Mouse (Mus musculus) E14TG2a.4 (cell line): ENCODE measurements at regions not wholly inside any gene's neighbourhood (a gene's known extent, or its start where the extent isn't known, plus 50 kb on each side); places are given as distances from the start of the nearest gene placed in this dataset.

ENCODE experiments used
- H3K27me3 ChIP-seq: 2 replicates; pipeline ENCODE4 v1.6.1; 2014; ENCODE audit warnings: low read length, control low read depth; ENCODE audit not compliant: insufficient read depth
- H3K36me3 ChIP-seq: 2 replicates; pipeline ENCODE4 v1.6.1; 2014; ENCODE audit warnings: low read length, control low read depth; ENCODE audit not compliant: insufficient read depth
- H3K4me1 ChIP-seq: replicated peaks from 2 replicates; pipeline ENCODE4 v1.6.1; 2014; ENCODE audit warnings: low read depth, low read length, control low read depth
- H3K4me3 ChIP-seq: replicated peaks from 2 replicates; pipeline ENCODE4 v1.5.1; 2014; ENCODE audit warnings: mild to moderate bottlenecking, low read length
- H3K9me3 ChIP-seq: 2 replicates; pipeline ENCODE4 v1.6.1; 2014; ENCODE audit warnings: low read length, control low read depth
- CTCF ChIP-seq: conservative IDR thresholded peaks from 2 replicates; pipeline ENCODE4 v1.5.1; 2014; ENCODE audit warnings: low read length
- NANOG ChIP-seq: IDR thresholded peaks from 2 replicates; pipeline ENCODE4 v1.6.1; 2014; ENCODE audit warnings: borderline replicate concordance, low read length, mixed read lengths
- POU5F1 ChIP-seq: IDR thresholded peaks from 2 replicates; pipeline ENCODE4 v1.6.1; 2014; ENCODE audit warnings: low read length, borderline replicate concordance

GRCm38 (mm10) chr7:136020577-136020976, 304.4 kb upstream of the Mki67 start:
- Histone ChIP-seq H3K4me1 (no peaks in the 10 kb centered on the region), H3K27me3 (peaks cover 10% of the 10 kb centered on the region; the same call in 1 of the 2 replicates), H3K9me3 (peaks cover 10% of the 10 kb centered on the region; the same call in 1 of the 2 replicates), H3K4me3 (no peak overlapping the region), H3K36me3 (no peaks in the 10 kb centered on the region)
- no peak for TF ChIP-seq POU5F1
- no peak for TF ChIP-seq CTCF
- TF ChIP-seq NANOG, result no peak

GRCm38 (mm10) chr7:136021071-136021470, 304.9 kb upstream of the Mki67 start:
- Histone ChIP-seq H3K27me3 (peaks cover 11% of the 10 kb centered on the region; the same call in 1 of the 2 replicates), H3K9me3 (peaks cover 10% of the 10 kb centered on the region; the same call in 1 of the 2 replicates), H3K36me3 (no peaks in the 10 kb centered on the region), H3K4me1 (no peaks in the 10 kb centered on the region), H3K4me3 (no peak overlapping the region)
- TF ChIP-seq NANOG (no peak), POU5F1 (no peak), CTCF (no peak)

- no peaks in the 10 kb centered on the region for H3K36me3 ChIP-seq
- peaks cover 11% of the 10 kb centered on the region; the same call in 1 of the 2 replicates for H3K27me3 ChIP-seq
- H3K4me3 ChIP-seq, result no peak overlapping the region
- TF ChIP-seq NANOG (no peak), CTCF (no peak), POU5F1 (no peak)
- no peaks in the 10 kb centered on the region for H3K4me1 ChIP-seq
- peaks cover 10% of the 10 kb centered on the region; the same call in 1 of the 2 replicates for H3K9me3 ChIP-seq
Observed at GRCm38 (mm10) chr7:136022781-136023448, 306.8 kb upstream of the Mki67 start.

- peaks cover 11% of the 10 kb centered on the region; the same call in 1 of the 2 replicates for H3K27me3 ChIP-seq
- H3K36me3 ChIP-seq, result no peaks in the 10 kb centered on the region
- H3K4me3 ChIP-seq, result no peak overlapping the region
- no peaks in the 10 kb centered on the region for H3K4me1 ChIP-seq
- no peak for TF ChIP-seq POU5F1
- no peak for TF ChIP-seq NANOG
- no peak for TF ChIP-seq CTCF
- peaks cover 10% of the 10 kb centered on the region; the same call in 1 of the 2 replicates for H3K9me3 ChIP-seq
Observed at GRCm38 (mm10) chr7:136026451-136026850, 310.3 kb upstream of the Mki67 start.

GRCm38 (mm10) chr7:136032026-136032425, 315.9 kb upstream of the Mki67 start:
- Histone ChIP-seq H3K9me3 (0 out of 2 replicates have a peak, but pooled peaks cover 6% of the 10 kb centered on the region), H3K4me1 (peaks cover 32% of the 10 kb centered on the region), H3K36me3 (no peaks in the 10 kb centered on the region), H3K4me3 (no peak overlapping the region), H3K27me3 (no peaks in the 10 kb centered on the region; the same call in 1 of the 2 replicates)
- no peak for TF ChIP-seq CTCF
- TF ChIP-seq NANOG, result no peak
- TF ChIP-seq POU5F1, result no peak

GRCm38 (mm10) chr7:136033536-136033935, 317.4 kb upstream of the Mki67 start:
- H3K36me3 ChIP-seq, result no peaks in the 10 kb centered on the region
- H3K27me3 ChIP-seq, result no peaks in the 10 kb centered on the region; the same call in 1 of the 2 replicates
- peaks cover 32% of the 10 kb centered on the region for H3K4me1 ChIP-seq
- no peak for TF ChIP-seq CTCF
- no peak overlapping the region for H3K4me3 ChIP-seq
- H3K9me3 ChIP-seq, result 0 out of 2 replicates have a peak, but pooled peaks cover 6% of the 10 kb centered on the region

GRCm38 (mm10) chr7:136035735-136036134, 319.6 kb upstream of the Mki67 start:
- Histone ChIP-seq H3K36me3 (no peaks in the 10 kb centered on the region), H3K4me3 (no peak overlapping the region), H3K9me3 (0 out of 2 replicates have a peak, but pooled peaks cover 6% of the 10 kb centered on the region)

GRCm38 (mm10) chr7:136038072-136038471, 321.9 kb upstream of the Mki67 start:
- Histone ChIP-seq H3K4me1 (peaks cover 21% of the 10 kb centered on the region), H3K9me3 (no peaks in the 10 kb centered on the region), H3K4me3 (no peak overlapping the region), H3K27me3 (peaks cover 11% of the 10 kb centered on the region), H3K36me3 (no peaks in the 10 kb centered on the region)
- no peak for TF ChIP-seq POU5F1
- TF ChIP-seq CTCF, result no peak
- TF ChIP-seq NANOG, result no peak

More at GRCm38 (mm10) chr7:136035735-136036134, 319.6 kb upstream of the Mki67 start:
- TF ChIP-seq POU5F1 (no peak), NANOG (no peak), CTCF (no peak)
- peaks cover 32% of the 10 kb centered on the region for H3K4me1 ChIP-seq
- H3K27me3 ChIP-seq, result peaks cover 6% of the 10 kb centered on the region

GRCm38 (mm10) chr7:136038906-136039305, 322.7 kb upstream of the Mki67 start:
- Histone ChIP-seq H3K27me3 (peaks cover 11% of the 10 kb centered on the region), H3K4me3 (no peak overlapping the region), H3K9me3 (no peaks in the 10 kb centered on the region), H3K36me3 (no peaks in the 10 kb centered on the region), H3K4me1 (peaks cover 12% of the 10 kb centered on the region)
- TF ChIP-seq CTCF, result no peak
- TF ChIP-seq NANOG, result no peak
- no peak for TF ChIP-seq POU5F1
